Mouse (Mus musculus) limb, embryonic 11.5 days (tissue): Measurements from ENCODE around the gene Dmpk. TPM values are rescaled to one million over a fixed set of nuclear protein-coding genes. Genes with fewer than 3 reads are reported as not detected.

Experiments used
- ATAC-seq: fragments of 200-750 bp; cut with Nextera tagmentation; 2 replicates; pipeline ENCODE4 v1.8.0; 2017; ENCODE audit warnings: low read depth; ENCODE audit not compliant: insufficient number of reproducible peaks, low FRiP score, low TSS enrichment
- DNase-seq: peaks from one replicate; pipeline ENCODE4 v3.0.0-alpha.2; 2015; ENCODE audit warnings: low spot score
- H3K27ac ChIP-seq: fragments of 300-500 bp; sonication (generic); replicated peaks from 2 replicates; pipeline ENCODE4 v1.5.1; 2014; ENCODE audit warnings: low read depth, mild to moderate bottlenecking, low read length
- H3K27me3 ChIP-seq: fragments of 300-500 bp; sonication (generic); 2 replicates; pipeline ENCODE4 v1.6.1; 2014; ENCODE audit warnings: mild to moderate bottlenecking, low read length, mixed read lengths; ENCODE audit not compliant: control insufficient read depth, insufficient read depth
- H3K36me3 ChIP-seq: fragments of 300-500 bp; sonication (generic); 2 replicates; pipeline ENCODE4 v1.6.1; 2014; ENCODE audit warnings: mild to moderate bottlenecking, low read length, moderate library complexity, mixed read lengths; ENCODE audit not compliant: control insufficient read depth, insufficient read depth
- H3K4me1 ChIP-seq: fragments of 300-500 bp; sonication (generic); 2 replicates; pipeline ENCODE4 v1.6.1; 2014; ENCODE audit warnings: low read length, mixed read lengths; ENCODE audit not compliant: control insufficient read depth, insufficient read depth
- H3K4me2 ChIP-seq: fragments of 300-500 bp; sonication (generic); 2 replicates; pipeline ENCODE4 v1.6.1; 2014; ENCODE audit warnings: low read depth, mild to moderate bottlenecking, moderate library complexity; ENCODE audit not compliant: severe bottlenecking
- H3K4me3 ChIP-seq: fragments of 300-500 bp; sonication (generic); 2 replicates; pipeline ENCODE4 v1.5.1; 2014; ENCODE audit warnings: low read depth, low read length
- H3K9ac ChIP-seq: fragments of 300-500 bp; sonication (generic); 2 replicates; pipeline ENCODE4 v1.6.1; 2014; ENCODE audit warnings: mild to moderate bottlenecking, low read length
- H3K9me3 ChIP-seq: fragments of 300-500 bp; sonication (generic); 2 replicates; pipeline ENCODE4 v1.6.1; 2016; ENCODE audit warnings: low read length; ENCODE audit not compliant: control insufficient read depth
- WGBS: fragments of 180-500 bp; shearing (Covaris S2); extraction: QIAGEN DNeasy Blood & Tissue Kit; methylation state at CpG from one replicate; pipeline ENCODE4 v1.1.7; 2014; 5-methylcytosine and 5-hydroxymethylcytosine counted together
- polyA plus RNA-seq: library from polyadenylated mRNA; unstranded; fragments of >200 nt; fragmentation: Nextera tagmentation; extraction: Ambion mirVana; gene quantifications from 2 replicates; pipeline ENCODE4 v1.2.1, GENCODE M21; 2014

Gene Dmpk
- polyA plus RNA-seq, 1 experiment from 2014 or later, result 8.6 TPM

GRCm38 (mm10) chr7:19127744-19128143 is 44.1 kb downstream of the Dmpk start:
- Histone ChIP-seq H3K27ac (no peak overlapping the region), H3K4me1 (no peaks in the 10 kb centered on the region), H3K27me3 (no peaks in the 10 kb centered on the region), H3K36me3 (peaks cover 2% of the 10 kb centered on the region; the same call in 1 of the 2 replicates), H3K4me2 (no peak overlapping the region), H3K4me3 (no peak overlapping the region), H3K9ac (no peak overlapping the region), H3K9me3 (no peaks in the 10 kb centered on the region)
- ATAC-seq, result no peak
- no peak for DNase-seq
- 82% methylated on average over 5 of the region's 5 CpGs for WGBS

- 97% methylated on average over 5 of the region's 5 CpGs for WGBS
- no peak for ATAC-seq
These were observed 45.7 kb downstream of the Dmpk start for GRCm38 (mm10) chr7:19129396-19129795.

DNA sequence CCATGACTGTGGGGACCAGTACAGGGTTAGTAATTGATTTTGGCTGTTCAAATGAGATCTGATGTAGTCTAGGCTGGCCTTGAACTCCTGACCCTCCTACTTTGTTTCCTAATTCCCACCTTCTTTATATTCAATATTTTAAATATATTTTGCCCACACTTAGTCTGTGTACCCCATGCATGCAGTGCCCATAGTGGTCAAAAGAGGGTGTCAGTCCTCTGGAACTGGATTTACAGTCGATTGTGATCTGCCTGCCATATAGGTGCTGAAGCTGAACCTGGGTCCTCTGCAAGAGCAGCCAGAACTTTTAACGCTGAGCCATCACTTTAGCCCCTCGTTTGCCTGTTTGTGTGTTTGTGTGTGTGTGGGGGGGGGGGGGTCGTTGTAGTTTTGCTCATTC is 47.0 kb downstream of the Dmpk start:
- Histone ChIP-seq H3K4me2 (peak overlapping the region; percentile 45; the same call in 1 of the 2 replicates), H3K4me3 (peak overlapping the region; percentile 17), H3K4me1 (no peaks in the 10 kb centered on the region), H3K27ac (peak overlapping the region; percentile 31), H3K9ac (peak overlapping the region; percentile 1; the same call in 1 of the 2 replicates), H3K36me3 (peaks cover under 1% of the 10 kb centered on the region; the same call in 1 of the 2 replicates), H3K9me3 (no peaks in the 10 kb centered on the region), H3K27me3 (no peaks in the 10 kb centered on the region)
- ATAC-seq, result no peak
- DNase-seq, result no peak
- WGBS, result 30% methylated on average over 4 of the region's 4 CpGs

More at GRCm38 (mm10) chr7:19129396-19129795, 45.7 kb downstream of the Dmpk start:
- no peak for DNase-seq
- Histone ChIP-seq H3K4me3 (no peak overlapping the region), H3K9me3 (no peaks in the 10 kb centered on the region), H3K27ac (no peak overlapping the region), H3K27me3 (no peaks in the 10 kb centered on the region), H3K4me2 (no peak overlapping the region), H3K4me1 (no peaks in the 10 kb centered on the region), H3K36me3 (peaks cover 2% of the 10 kb centered on the region; the same call in 1 of the 2 replicates), H3K9ac (no peak overlapping the region)

GRCm38 (mm10) chr7:19131324-19131848 is 47.7 kb downstream of the Dmpk start:
- peaks cover 7% of the 10 kb centered on the region; the same call in 1 of the 2 replicates for H3K36me3 ChIP-seq
- no peaks in the 10 kb centered on the region for H3K27me3 ChIP-seq
- H3K9ac ChIP-seq, result peak overlapping the region; percentile 1; the same call in 1 of the 2 replicates
- peak; percentile 97 for DNase-seq
- H3K27ac ChIP-seq, result peak overlapping the region; percentile 31
- H3K9me3 ChIP-seq, result no peaks in the 10 kb centered on the region
- peak overlapping the region; percentile 45 for H3K4me2 ChIP-seq
- WGBS, result under 1% methylated on average over 39 of the region's 39 CpGs
- H3K4me1 ChIP-seq, result no peaks in the 10 kb centered on the region
- ATAC-seq, result peak; percentile 98
- H3K4me3 ChIP-seq, result peak overlapping the region; percentile 17

DNA sequence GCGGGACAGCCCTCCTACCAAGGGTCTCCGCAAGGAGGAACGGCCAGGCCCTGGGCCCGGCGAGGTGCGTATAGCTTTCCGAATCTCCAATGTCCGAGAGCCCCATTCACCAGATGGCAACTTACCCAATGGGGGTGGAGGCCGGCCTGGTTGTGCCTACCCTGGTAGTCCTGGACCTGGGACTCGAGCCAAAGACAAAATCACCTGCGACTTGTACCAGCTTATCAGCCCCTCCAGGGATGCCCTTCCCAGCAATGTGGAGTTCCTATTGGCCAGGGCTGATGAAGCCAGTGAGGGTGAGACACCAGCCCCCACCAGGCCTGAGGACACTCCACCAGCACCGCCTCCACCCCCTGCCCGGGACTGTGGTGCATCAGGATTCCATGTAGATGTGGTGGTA is 52.5 kb downstream of the Dmpk start:
- Histone ChIP-seq H3K4me3 (no peak overlapping the region), H3K4me2 (no peak overlapping the region), H3K27me3 (no peaks in the 10 kb centered on the region), H3K27ac (no peak overlapping the region), H3K9me3 (no peaks in the 10 kb centered on the region), H3K36me3 (peaks cover 10% of the 10 kb centered on the region), H3K9ac (no peak overlapping the region), H3K4me1 (no peaks in the 10 kb centered on the region)
- 94% methylated on average over 13 of the region's 13 CpGs for WGBS
- DNase-seq (no peak), ATAC-seq (no peak)

DNA sequence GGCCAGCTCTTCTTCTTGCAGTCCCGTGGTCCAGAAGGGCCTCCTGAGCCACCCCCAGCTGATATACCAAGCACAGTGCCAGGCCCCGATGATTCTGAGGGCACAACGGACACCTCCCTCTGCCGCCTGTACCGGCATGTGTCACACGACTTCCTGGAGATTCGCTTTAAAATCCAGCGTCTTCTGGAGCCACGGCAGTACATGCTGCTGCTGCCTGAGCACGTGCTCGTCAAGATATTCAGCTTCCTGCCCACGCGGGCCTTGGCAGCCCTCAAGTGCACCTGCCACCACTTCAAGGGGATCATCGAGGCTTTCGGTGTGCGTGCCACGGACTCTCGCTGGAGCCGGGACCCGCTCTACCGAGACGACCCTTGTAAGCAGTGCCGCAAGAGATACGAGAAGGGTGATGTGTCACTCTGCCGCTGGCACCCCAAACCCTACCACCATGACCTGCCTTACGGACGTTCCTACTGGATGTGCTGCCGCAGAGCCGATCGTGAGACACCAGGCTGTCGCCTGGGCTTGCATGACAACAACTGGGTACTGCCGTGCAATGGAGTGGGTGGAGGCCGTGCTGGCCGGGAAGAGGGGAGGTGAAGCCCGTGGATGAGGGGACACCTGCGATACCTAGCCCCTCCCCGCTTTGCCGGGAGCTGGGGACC is 53.2 kb downstream of the Dmpk start:
- Histone ChIP-seq H3K9me3 (no peaks in the 10 kb centered on the region), H3K27me3 (no peaks in the 10 kb centered on the region), H3K36me3 (peaks cover 10% of the 10 kb centered on the region), H3K4me2 (no peak overlapping the region), H3K9ac (no peak overlapping the region), H3K4me3 (no peak overlapping the region), H3K27ac (no peak overlapping the region), H3K4me1 (no peaks in the 10 kb centered on the region)
- no peak for DNase-seq
- WGBS, result 90% methylated on average over 38 of the region's 38 CpGs
- ATAC-seq, result no peak

DNA sequence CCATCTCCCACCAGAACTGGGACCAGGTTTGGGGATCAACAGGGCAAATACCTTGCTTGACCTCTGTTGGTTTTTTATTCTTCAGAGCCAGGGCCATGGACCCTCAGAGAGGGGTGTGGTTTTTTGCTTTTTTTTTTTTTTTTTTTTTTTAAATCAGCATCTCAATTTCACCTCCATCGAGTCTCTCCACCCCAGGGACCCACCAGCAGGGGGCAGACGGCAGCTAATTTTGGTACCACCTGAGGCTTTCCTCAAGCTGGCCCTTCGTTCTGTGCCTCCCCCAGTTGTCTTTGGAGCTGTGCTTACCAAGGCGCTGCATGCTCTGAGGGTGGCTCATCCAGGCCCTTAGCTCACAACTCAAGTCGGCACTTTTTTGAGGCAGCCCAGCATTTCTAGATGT is 53.7 kb downstream of the Dmpk start:
- H3K36me3 ChIP-seq, result peaks cover 10% of the 10 kb centered on the region
- peak; percentile 75 for DNase-seq
- H3K4me1 ChIP-seq, result no peaks in the 10 kb centered on the region

More for the DNA sequence above, 53.7 kb downstream of the Dmpk start:
- ATAC-seq, result no peak
- Histone ChIP-seq H3K4me3 (no peak overlapping the region), H3K9me3 (no peaks in the 10 kb centered on the region), H3K4me2 (no peak overlapping the region), H3K9ac (no peak overlapping the region), H3K27me3 (no peaks in the 10 kb centered on the region), H3K27ac (no peak overlapping the region)
- 60% methylated on average over 5 of the region's 5 CpGs for WGBS
